Mouse (Mus musculus): Measurements from ENCODE around the gene Cd2. TPM values are rescaled to one million over a fixed set of nuclear protein-coding genes. Genes with fewer than 3 reads are reported as not detected.

Cd2 gene
- polyA plus RNA-seq, 1 experiment from 2014 or later: not detected

DNA sequence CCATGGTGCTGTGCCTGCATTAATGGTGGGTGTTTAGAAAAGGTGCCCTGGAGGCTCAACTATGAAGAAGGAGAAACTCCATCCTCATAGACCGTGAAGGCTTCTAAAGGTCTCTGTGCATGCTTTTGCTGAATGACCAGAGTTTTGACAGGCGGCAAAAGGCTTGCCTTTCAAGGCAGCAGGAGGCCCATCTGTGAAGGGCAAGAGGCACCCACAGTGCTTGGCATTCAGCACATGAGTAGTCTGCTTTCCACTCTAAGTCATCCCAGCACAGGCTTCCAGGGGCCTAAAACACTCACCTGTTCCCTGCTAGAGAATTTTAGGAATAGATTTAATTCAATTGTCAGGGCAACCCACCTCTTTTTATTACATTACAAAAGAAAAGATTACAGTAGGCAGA lies 17.3 kb upstream of the Cd2 start:
- no peaks in the 10 kb centered on the region for H3K27me3 ChIP-seq
- no peak overlapping the region for H3K4me3 ChIP-seq
- no peaks in the 10 kb centered on the region for H3K36me3 ChIP-seq
- no peak overlapping the region for H3K4me2 ChIP-seq (replicated peaks)
- peaks cover 40% of the 10 kb centered on the region for H3K4me1 ChIP-seq
- no peak overlapping the region for H3K9ac ChIP-seq
- H3K9me3 ChIP-seq: no peaks in the 10 kb centered on the region
- H3K27ac ChIP-seq: no peak overlapping the region
- WGBS: 69% methylated on average over 2 of the region's 2 CpGs
- no peak for ATAC-seq (ENCODE audit: insufficient number of reproducible peaks, insufficient read depth, low FRiP score, low TSS enrichment)

DNA sequence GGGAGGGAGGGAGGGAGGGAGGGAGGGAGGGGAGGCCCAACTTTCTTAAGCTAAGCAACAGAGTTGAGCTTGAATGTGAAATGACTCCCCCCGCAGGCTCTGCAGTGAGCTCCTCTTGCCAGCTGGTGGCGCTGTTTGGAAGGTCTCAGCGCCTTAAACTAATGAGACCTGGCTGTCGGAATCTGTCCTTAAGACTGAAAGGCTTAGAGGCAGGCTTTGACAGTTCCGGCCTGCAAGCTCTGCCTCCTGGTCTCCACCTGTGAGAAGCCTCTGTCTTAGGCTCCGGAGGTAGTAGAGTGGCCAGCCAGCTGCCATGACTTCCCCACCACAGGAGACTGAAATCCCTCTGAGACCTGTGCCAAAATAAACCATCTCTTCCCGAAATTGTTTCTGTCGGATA lies 16.4 kb upstream of the Cd2 start:
- H3K27me3 ChIP-seq: no peaks in the 10 kb centered on the region
- peaks cover 37% of the 10 kb centered on the region for H3K4me1 ChIP-seq
- WGBS: 9% methylated on average over 8 of the region's 8 CpGs
- no peak overlapping the region for H3K9ac ChIP-seq
- ATAC-seq (ENCODE audit: insufficient number of reproducible peaks, insufficient read depth, low FRiP score, low TSS enrichment): no peak
- H3K36me3 ChIP-seq: no peaks in the 10 kb centered on the region
- H3K27ac ChIP-seq: no peak overlapping the region
- H3K4me2 ChIP-seq (replicated peaks): peak overlapping the region; percentile 13; the same call in 1 of the 2 replicates
- H3K9me3 ChIP-seq: no peaks in the 10 kb centered on the region
- H3K4me3 ChIP-seq: no peak overlapping the region

DNA sequence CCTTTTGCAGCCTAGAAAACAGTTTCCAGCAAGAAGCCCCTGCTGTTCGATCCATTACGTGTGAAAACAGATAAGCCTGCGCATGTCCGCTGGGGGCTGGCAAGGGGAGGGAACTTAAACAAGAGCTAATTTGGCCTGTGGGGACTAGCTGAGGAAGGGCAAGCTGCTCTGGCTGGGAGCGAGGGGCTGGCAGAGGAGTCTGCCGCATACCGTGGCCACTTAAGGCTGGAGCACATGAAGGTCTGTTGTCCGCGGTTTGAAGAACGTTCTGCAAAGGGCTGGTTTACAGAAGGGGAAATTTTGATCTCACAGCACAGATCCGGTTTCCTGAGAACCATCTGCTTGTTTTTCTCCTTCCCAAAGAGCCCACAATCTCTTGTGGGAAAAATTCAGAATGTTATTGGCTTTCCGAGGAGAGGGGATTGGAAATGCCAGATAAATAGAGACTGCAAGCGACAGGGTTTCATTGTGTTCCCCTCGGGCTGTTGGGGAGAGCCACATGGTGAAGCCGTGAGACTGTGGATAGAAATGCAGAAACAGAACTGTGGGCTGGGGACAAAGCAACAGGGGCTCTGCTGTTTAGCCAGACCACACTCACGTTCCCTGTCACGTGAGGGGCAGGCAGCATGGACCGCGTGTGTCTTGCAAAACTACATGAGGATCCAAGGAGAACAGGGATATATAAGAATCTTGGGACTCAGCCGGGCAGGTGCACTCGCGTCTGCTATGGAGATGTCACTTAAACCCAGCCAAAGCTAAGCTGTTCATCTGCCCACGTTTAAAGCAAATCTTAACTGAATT lies 12.7 kb upstream of the Cd2 start:
- H3K27me3 ChIP-seq: no peaks in the 10 kb centered on the region
- H3K4me1 ChIP-seq: peaks cover 36% of the 10 kb centered on the region
- H3K9ac ChIP-seq: 0 out of 2 replicates have a peak overlapping the region, but pooled peaks have one; percentile 0
- peak overlapping the region; percentile 44 for H3K4me2 ChIP-seq (replicated peaks)
- no peaks in the 10 kb centered on the region for H3K36me3 ChIP-seq
- H3K9me3 ChIP-seq: no peaks in the 10 kb centered on the region
- peak overlapping the region; percentile 7; the same call in 1 of the 2 replicates for H3K27ac ChIP-seq
- H3K4me3 ChIP-seq: no peak overlapping the region
- WGBS: 20% methylated on average over 23 of the region's 23 CpGs
- no peak for ATAC-seq (ENCODE audit: insufficient number of reproducible peaks, insufficient read depth, low FRiP score, low TSS enrichment)

DNA sequence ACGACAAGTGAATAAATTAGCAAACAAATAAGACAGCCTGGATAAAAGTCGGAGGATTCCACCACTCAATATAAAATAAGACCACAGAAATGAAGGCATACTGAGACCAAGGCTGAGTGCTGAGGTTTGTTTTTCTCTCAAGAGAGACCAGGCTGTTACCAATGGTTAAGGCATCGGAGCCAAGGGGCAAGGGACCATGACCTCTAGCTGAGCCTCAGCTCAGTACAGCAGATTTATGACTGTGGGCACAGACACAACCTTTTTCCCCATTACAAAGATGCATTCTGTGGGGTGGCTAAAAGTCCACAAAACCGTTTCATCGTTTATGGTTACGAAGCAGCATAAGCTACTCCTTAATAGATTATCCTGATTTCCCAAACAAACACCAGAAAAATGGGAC lies 11.9 kb upstream of the Cd2 start:
- 73% methylated on average over 6 of the region's 6 CpGs for WGBS
- Histone ChIP-seq H3K27ac (no peak overlapping the region; the same call in 1 of the 2 replicates), H3K4me2 (replicated peaks) (no peak overlapping the region), H3K4me1 (peaks cover 27% of the 10 kb centered on the region), H3K36me3 (no peaks in the 10 kb centered on the region), H3K4me3 (no peak overlapping the region), H3K27me3 (no peaks in the 10 kb centered on the region), H3K9me3 (no peaks in the 10 kb centered on the region), H3K9ac (no peak overlapping the region)
- no peak for ATAC-seq (ENCODE audit: insufficient number of reproducible peaks, insufficient read depth, low FRiP score, low TSS enrichment)

DNA sequence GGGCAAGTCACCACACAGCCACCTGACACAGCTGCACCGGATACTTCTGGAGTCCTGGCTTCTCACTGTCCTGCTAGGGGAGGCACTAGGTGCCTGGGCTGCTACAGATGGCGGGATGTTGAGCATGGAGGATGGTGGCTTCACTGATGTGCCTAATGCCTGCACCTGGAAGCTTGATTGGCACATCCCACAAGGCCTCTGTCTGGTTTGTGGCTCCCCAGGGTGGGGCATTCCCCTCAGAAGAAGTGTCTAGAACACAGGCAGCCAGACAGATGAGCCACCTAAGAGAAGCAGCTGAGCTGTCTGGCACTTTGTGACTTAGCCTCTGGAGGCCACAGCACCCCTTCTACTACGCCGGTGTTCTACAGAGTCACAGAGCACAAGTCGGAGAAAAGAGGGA lies 9.5 kb upstream of the Cd2 start:
- WGBS: 85% methylated on average over 5 of the region's 5 CpGs
- no peak overlapping the region for H3K27ac ChIP-seq

DNA sequence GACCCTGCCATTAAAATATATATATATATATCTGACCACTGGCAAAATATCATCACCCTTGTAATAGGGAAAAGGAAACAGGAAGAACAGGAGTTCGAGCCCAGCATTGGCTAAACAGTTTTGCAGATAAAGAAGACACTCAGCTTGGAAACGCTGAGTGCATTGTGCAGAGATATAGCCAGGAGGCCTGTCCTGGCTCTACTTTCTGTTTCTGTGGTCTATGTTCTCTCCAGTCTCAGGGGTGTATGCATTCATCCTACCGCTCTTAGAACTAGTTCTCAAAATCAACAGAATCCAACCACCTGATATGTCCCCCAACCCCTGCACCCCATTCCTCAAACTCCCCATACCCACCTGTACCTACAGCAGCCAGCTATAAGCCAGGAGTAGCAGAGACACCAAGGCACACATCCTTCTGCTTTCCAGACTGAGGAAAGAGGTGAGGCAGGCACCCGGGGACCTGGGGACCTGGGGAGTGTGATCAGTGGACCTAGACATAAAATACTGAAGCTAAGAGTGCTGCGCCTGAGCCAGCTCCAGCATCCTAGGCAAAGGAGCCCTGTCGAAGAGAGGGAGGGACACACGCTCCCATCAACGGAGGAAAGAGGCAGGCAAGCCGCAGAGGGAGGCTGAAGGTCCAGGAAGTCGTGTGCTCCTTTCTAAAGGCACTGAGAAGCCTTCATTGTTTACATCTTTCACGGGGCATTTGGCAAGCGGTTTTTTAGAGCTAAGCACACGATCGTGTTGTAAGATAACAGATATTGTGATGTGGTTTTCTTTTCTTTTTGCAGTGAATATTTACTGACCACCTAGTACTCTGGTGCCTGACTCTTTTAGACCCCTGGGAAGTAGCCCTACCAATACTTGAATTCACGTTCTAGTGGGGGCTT lies 8.4 kb upstream of the Cd2 start:
- Histone ChIP-seq H3K4me1 (peaks cover 15% of the 10 kb centered on the region), H3K9ac (no peak overlapping the region), H3K27me3 (no peaks in the 10 kb centered on the region), H3K4me2 (replicated peaks) (no peak overlapping the region), H3K4me3 (no peak overlapping the region), H3K36me3 (no peaks in the 10 kb centered on the region), H3K9me3 (no peaks in the 10 kb centered on the region), H3K27ac (no peak overlapping the region)
- no peak for ATAC-seq (ENCODE audit: insufficient number of reproducible peaks, insufficient read depth, low FRiP score, low TSS enrichment)
- 57% methylated on average over 15 of the region's 15 CpGs for WGBS

More for the DNA sequence above, 9.5 kb upstream of the Cd2 start:
- H3K4me3 ChIP-seq: no peak overlapping the region
- H3K27me3 ChIP-seq: no peaks in the 10 kb centered on the region
- no peak for ATAC-seq (ENCODE audit: insufficient number of reproducible peaks, insufficient read depth, low FRiP score, low TSS enrichment)
- H3K4me1 ChIP-seq: peaks cover 15% of the 10 kb centered on the region
- H3K36me3 ChIP-seq: no peaks in the 10 kb centered on the region
- no peaks in the 10 kb centered on the region for H3K9me3 ChIP-seq
- no peak overlapping the region for H3K4me2 ChIP-seq (replicated peaks)
- no peak overlapping the region for H3K9ac ChIP-seq

DNA sequence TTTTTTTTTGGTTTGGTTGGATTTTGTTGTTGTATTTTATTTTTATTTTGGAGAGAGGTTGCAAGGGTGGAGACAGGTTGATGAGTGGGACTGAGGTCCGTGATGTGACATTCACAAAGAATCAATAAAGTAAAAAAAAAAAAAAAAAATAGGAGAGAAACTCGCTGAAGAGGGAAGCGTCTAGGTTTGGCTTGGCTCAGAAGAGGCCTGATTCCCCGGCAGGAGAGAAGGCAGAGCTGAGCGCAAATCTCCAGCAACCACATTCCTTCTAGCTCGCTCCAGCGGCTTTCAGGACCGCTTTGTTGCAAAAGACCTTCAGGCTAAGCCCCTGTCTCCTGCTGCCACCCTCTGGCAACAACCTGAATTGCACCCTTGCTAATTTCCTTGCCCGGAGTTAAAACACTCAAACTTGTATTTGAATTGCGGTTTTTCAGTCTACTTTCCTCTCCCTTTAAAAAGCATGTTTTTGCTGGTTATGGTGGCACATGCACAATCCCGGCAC lies 7.7 kb upstream of the Cd2 start:
- ATAC-seq (ENCODE audit: insufficient number of reproducible peaks, insufficient read depth, low FRiP score, low TSS enrichment): no peak
- H3K9ac ChIP-seq: no peak overlapping the region
- H3K4me3 ChIP-seq: no peak overlapping the region
- 4% methylated on average over 11 of the region's 11 CpGs for WGBS
- H3K27ac ChIP-seq: no peak overlapping the region
- H3K27me3 ChIP-seq: no peaks in the 10 kb centered on the region
- no peak overlapping the region for H3K4me2 ChIP-seq (replicated peaks)
- H3K36me3 ChIP-seq: no peaks in the 10 kb centered on the region
- H3K4me1 ChIP-seq: peaks cover 8% of the 10 kb centered on the region; the same call in 1 of the 2 replicates
- no peaks in the 10 kb centered on the region for H3K9me3 ChIP-seq

DNA sequence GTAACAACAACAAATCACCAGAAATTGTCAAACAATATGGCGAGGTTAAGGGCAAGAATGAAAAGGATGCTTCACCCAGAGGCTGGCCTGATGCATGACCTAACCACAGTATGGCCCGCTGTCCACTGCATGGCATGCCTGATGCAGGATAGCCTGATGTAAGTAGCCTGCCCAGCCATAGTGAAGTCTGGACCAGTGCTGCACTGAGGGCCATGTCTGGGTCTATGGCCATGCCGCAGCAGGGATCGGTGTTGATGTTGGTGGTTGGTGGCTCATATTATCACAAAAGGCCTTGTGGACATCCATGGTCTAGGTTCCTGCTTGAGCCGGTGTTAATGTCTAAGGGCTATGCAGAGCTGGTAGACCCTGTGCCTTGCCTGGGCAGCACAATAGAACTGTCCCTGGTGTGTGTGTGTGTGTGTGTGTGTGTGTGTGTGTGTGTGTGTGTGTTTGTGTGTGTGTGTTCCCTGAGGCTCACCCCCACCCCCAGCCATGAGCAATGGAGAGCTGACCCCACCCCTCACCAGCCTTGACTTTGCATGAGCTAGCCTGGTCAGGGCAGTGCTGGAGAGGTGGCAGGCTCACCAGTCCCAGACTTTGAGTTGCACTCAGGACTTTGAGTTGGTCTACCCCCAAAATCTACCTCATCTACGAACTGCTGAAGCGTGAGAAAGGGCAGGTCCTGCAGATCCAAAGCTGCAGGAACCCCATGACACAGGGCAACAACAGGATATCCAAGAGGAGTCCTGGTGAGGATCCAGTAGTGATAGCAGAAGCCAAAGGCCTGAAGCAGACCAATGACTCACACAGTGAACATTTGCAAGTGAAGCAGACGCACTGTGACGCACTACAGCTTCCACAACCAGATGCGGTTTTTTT lies 7.0 kb upstream of the Cd2 start:
- Histone ChIP-seq H3K4me3 (no peak overlapping the region), H3K4me2 (replicated peaks) (no peak overlapping the region), H3K27me3 (no peaks in the 10 kb centered on the region), H3K9ac (no peak overlapping the region), H3K36me3 (no peaks in the 10 kb centered on the region), H3K27ac (no peak overlapping the region), H3K4me1 (peaks cover 1% of the 10 kb centered on the region; the same call in 1 of the 2 replicates), H3K9me3 (no peaks in the 10 kb centered on the region)
- 72% methylated on average over 10 of the region's 10 CpGs for WGBS
- no peak; the same call in 1 of the 2 replicates for ATAC-seq (ENCODE audit: insufficient number of reproducible peaks, insufficient read depth, low FRiP score, low TSS enrichment)

DNA sequence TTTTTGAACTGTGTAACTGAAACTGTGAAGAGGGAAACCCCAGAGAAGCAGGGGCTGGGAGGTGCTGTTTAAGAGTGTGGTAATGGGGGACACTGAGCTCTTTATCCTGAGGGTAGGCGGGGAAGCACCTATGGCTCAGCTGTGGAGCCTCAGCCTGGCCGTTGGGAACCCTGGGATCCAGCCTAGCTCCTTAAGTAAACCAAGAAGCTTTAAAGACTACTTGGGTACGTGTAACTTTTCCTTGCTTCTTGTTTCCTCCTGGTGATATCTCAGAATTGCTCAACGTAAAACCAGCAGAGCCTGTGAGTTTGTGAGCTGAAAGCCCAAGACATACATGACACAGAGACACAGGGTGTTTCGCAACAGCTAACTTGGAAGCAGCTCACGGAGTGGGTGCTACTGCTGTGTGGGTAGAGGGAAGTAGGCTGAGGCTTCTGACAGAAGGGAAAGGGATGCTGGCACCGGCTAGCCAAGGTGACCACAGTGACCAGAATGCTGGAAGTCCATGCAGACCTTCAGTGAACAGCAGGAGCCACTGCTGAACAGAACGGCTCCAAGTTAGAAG lies 5.9 kb upstream of the Cd2 start:
- H3K9ac ChIP-seq: no peak overlapping the region
- no peak overlapping the region for H3K4me3 ChIP-seq
- ATAC-seq (ENCODE audit: insufficient number of reproducible peaks, insufficient read depth, low FRiP score, low TSS enrichment): no peak
- no peak overlapping the region for H3K4me2 ChIP-seq (replicated peaks)
- H3K27ac ChIP-seq: no peak overlapping the region
- 77% methylated on average over 8 of the region's 8 CpGs for WGBS
- H3K27me3 ChIP-seq: no peaks in the 10 kb centered on the region
- H3K4me1 ChIP-seq: no peaks in the 10 kb centered on the region
- no peaks in the 10 kb centered on the region for H3K9me3 ChIP-seq
- H3K36me3 ChIP-seq: no peaks in the 10 kb centered on the region

DNA sequence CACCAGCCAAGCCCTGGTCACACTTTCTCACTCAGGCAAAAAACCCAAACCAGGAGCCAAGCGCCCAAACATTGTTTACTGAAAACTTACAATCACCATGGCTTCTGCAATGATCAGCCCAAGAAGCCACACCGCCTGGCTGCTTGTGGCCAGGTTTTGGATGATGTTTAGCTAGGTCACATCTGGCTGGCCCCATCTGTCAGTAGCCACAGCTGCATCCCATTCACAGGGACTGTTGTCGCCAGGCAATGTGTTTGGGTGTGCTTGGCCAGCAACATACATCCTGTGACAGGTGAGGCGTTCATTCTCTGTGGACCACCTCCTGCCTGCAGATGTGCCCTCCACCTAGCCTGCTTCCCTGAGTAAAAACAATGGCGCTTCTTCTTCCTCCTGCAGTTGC lies 4.9 kb upstream of the Cd2 start:
- 76% methylated on average over 5 of the region's 5 CpGs for WGBS
- Histone ChIP-seq H3K4me2 (replicated peaks) (no peak overlapping the region), H3K36me3 (no peaks in the 10 kb centered on the region), H3K9me3 (no peaks in the 10 kb centered on the region), H3K9ac (no peak overlapping the region), H3K4me3 (no peak overlapping the region), H3K4me1 (no peaks in the 10 kb centered on the region), H3K27me3 (no peaks in the 10 kb centered on the region), H3K27ac (no peak overlapping the region)
- ATAC-seq (ENCODE audit: insufficient number of reproducible peaks, insufficient read depth, low FRiP score, low TSS enrichment): no peak

Data from embryonic facial prominence, embryonic 12.5 days (tissue).